In the genomic region with DNA sequence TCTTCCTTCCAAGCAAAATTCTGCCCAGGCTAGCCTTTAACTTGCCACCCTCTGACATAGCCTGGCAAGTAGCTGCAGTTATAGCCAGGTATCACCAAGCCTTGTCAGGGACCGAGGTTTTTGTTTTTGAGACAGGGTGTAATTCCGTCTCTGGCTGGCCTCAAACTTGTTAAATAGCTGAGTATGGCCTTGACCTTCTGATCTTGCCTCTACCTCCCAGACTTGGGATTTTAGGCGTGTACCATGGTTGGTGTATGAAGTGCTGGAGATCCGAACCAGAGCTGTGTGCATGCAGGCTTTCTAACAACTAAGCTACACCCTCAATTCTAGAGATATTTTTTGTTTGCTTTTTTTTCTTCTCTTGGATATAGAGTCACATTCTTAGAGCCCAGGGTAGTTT, we compare ENCODE assay signal across 23 mouse cellular contexts. TPM values are rescaled to one million over a fixed set of nuclear protein-coding genes. Genes with fewer than 3 reads are reported as not detected.
DNase-seq lines count a peak whose midpoint lies in the region; TF ChIP-seq lines count a peak whose summit lies in the region.
"Had no signal": no experiment of that assay in that cellular context is flagged by ENCODE, and none has a peak within 500 bp of the region (broad histone marks: within the 10 kb centered on the region; RNA-seq: fewer than 3 reads in every experiment).

No protein-coding gene starts in this region.

- H3K9ac ChIP-seq in ES-Bruce4 (ENCODE audit: low read depth, poor library complexity, severe bottlenecking) = peak overlapping the region; percentile 57; the same call in 1 of the 2 replicates
- H3K9ac ChIP-seq: embryonic facial prominence, embryonic 13.5 days; forebrain, embryonic 12.5 days; forebrain, embryonic 15.5 days; hindbrain, embryonic 12.5 days; hindbrain, embryonic 15.5 days had no signal

- TF ChIP-seq EP300 in ES-Bruce4 (IDR thresholded peaks at IDR 0.05; ENCODE audit: insufficient read depth, low read depth, low read length) = no peak

- H3K27me3 ChIP-seq in E14TG2a.4 (ENCODE audit: insufficient read depth, low read length) (no peaks in the 10 kb centered on the region), ES-Bruce4 (ENCODE audit: control insufficient read depth, insufficient read depth, low read length, poor library complexity, severe bottlenecking) (no peaks in the 10 kb centered on the region)
- H3K27me3 ChIP-seq: embryonic facial prominence, embryonic 13.5 days; forebrain, embryonic 12.5 days; forebrain, embryonic 15.5 days; hindbrain, embryonic 12.5 days; hindbrain, embryonic 15.5 days had no signal

- TF ChIP-seq POLR2A in ES-Bruce4 (IDR thresholded peaks at IDR 0.05; ENCODE audit: insufficient read depth, low read length) = no peak

- no peak for TF ChIP-seq CTCF in E14TG2a.4 (conservative IDR thresholded peaks at IDR 0.05; ENCODE audit: low read length)
- TF ChIP-seq CTCF in ES-Bruce4 (IDR thresholded peaks at IDR 0.05; ENCODE audit: low read depth, low read length) = no peak

- peaks cover 25% of the 10 kb centered on the region for H3K36me3 ChIP-seq in E14TG2a.4 (ENCODE audit: insufficient read depth, low read length)
- no peaks in the 10 kb centered on the region for H3K36me3 ChIP-seq in ES-Bruce4 (ENCODE audit: control insufficient read depth, insufficient read depth, low read length, poor library complexity, severe bottlenecking)
- H3K36me3 ChIP-seq: forebrain, embryonic 15.5 days; hindbrain, embryonic 15.5 days had no signal

- H3K4me3 ChIP-seq in E14TG2a.4 (replicated peaks; ENCODE audit: low read length) = peak overlapping the region; percentile 60
- H3K4me3 ChIP-seq in ES-Bruce4 (ENCODE audit: low read depth, low read length) = no peak overlapping the region
- H3K4me3 ChIP-seq: embryonic facial prominence, embryonic 10.5 days; embryonic facial prominence, embryonic 13.5 days; erythroblast, embryonic 14.5 days; forebrain, embryonic 12.5 days; forebrain, embryonic 15.5 days; hindbrain, embryonic 12.5 days; hindbrain, embryonic 15.5 days had no signal

- H3K9me3 ChIP-seq in E14TG2a.4 (ENCODE audit: low read length) = no peaks in the 10 kb centered on the region
- H3K9me3 ChIP-seq in ES-Bruce4 (replicated peaks; ENCODE audit: control insufficient read depth, insufficient read depth, low read length, poor library complexity, severe bottlenecking) = no peaks in the 10 kb centered on the region
- H3K9me3 ChIP-seq: embryonic facial prominence, embryonic 10.5 days; embryonic facial prominence, embryonic 13.5 days; forebrain, embryonic 12.5 days; forebrain, embryonic 15.5 days; hindbrain, embryonic 12.5 days; hindbrain, embryonic 15.5 days had no signal

- H3K4me1 ChIP-seq in E14TG2a.4 (replicated peaks; ENCODE audit: low read depth, low read length) = peaks cover 94% of the 10 kb centered on the region
- H3K4me1 ChIP-seq in ES-Bruce4 (ENCODE audit: control insufficient read depth, insufficient read depth, low read length) = peaks cover 9% of the 10 kb centered on the region

- peak overlapping the region; percentile 93 for H3K27ac ChIP-seq in ES-Bruce4 (ENCODE audit: insufficient read depth, low read length)
- H3K27ac ChIP-seq: embryonic facial prominence, embryonic 10.5 days; embryonic facial prominence, embryonic 13.5 days; forebrain, embryonic 12.5 days; forebrain, embryonic 15.5 days; hindbrain, embryonic 12.5 days; hindbrain, embryonic 15.5 days had no signal

- peak; percentile 60 for DNase-seq in R1 (ENCODE audit: low read depth, low spot score)
- DNase-seq in spleen, postnatal 14 days (ENCODE audit: low spot score in 2 of 2) = no peak
- no peak for DNase-seq in left cerebral cortex, adult 9 months (ENCODE audit: low spot score in 2 of 2)
- no peak for DNase-seq in cerebellum, postnatal 10 days
- DNase-seq: adrenal gland, postnatal 10 days; adrenal gland, postnatal 36 days; cerebellum, adult 11 months; cerebellum, adult 2 months; cerebellum, adult 9-11 months; cerebellum, postnatal 36 days; embryo, embryonic 11 days; gastrocnemius, postnatal 25 days; heart, adult 18-20 months; kidney, adult 18-20 months had no signal

RNA-seq across cellular contexts. Expression of gene Gpr107, which starts 9.5 kb away (rescaled TPM):
- 71.9 and 72.5 TPM in 2 replicates for polyA plus RNA-seq in ES-Bruce4 (2011; ENCODE audit: insufficient read depth, insufficient read length, low read depth, missing spikeins)

RNA-seq across cellular contexts. Expression of gene Fnbp1, which starts 19.8 kb away (rescaled TPM):
- 77.7 and 84.7 TPM in 2 replicates for polyA plus RNA-seq in ES-Bruce4 (2011; ENCODE audit: insufficient read depth, insufficient read length, low read depth, missing spikeins)
